Mouse (Mus musculus): ENCODE data around the gene Pkdrej.

DNA sequence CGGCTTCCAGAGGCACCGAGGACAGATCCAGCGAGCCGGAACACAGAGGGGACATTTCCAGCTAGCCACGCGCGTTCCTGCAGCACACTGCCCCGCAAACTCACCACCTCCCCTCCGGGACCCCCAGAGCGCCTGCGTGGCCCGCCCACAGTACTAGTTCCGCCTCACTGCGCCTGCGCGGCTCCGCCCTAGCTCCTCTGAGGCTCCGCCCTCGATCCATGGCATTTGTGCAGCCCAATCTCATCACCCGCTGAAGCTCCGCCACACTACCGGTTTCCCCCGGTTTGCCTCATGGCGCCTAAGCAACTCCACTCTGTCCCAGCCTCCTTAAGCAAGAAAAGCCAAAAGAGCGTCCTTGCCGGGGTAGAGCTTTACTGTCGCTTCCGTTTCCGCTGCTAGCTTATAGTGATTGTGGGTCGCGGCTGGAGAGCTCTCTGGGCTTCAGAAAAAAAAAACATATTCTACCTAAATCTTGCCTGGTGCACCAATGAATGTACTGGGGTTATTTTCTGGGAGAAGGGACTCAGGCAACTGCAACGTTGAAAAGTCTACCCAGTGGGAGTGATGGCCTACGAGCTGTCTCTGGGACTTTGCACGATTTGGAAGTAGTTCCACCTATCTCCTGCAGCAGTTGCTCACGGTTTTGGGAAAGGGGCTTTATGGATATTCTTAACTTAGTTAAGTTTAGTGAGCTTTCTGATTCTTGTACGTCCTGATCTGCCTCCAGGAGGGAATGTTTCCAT lies 9.8 kb downstream of the Pkdrej start, which contains the start of gene Cdpf1:
- TF ChIP-seq CTCF (conservative IDR thresholded peaks at IDR 0.05; ENCODE audit: insufficient read depth, insufficient read length, low read depth, low read length) (0 out of 2 replicates have a peak, but pooled peaks have one; percentile 6), POLR2A (IDR thresholded peaks at IDR 0.05; ENCODE audit: low read depth, low read length) (peak; percentile 85)
